Mouse (Mus musculus): ENCODE measurements at regions not wholly inside any gene's neighbourhood (a gene's known extent, or its start where the extent isn't known, plus 50 kb on each side); places are given as distances from the start of the nearest gene placed in this dataset.

GRCm38 (mm10) chr3:133623201-133623744, 78.3 kb upstream of the Tet2 start:
- Histone ChIP-seq H3K9me3 (replicated peaks; ENCODE audit: control insufficient read depth, low read length) (no peaks in the 10 kb centered on the region), H3K27me3 (replicated peaks; ENCODE audit: control insufficient read depth, insufficient read depth, low read length) (no peaks in the 10 kb centered on the region), H3K27ac (ENCODE audit: low read depth, low read length) (no peak overlapping the region), H3K4me2 (ENCODE audit: low read length) (no peak overlapping the region), H3K9ac (ENCODE audit: low read length) (no peak overlapping the region), H3K36me3 (ENCODE audit: control insufficient read depth, insufficient read depth, low read length) (no peaks in the 10 kb centered on the region), H3K4me3 (ENCODE audit: low read depth, low read length) (no peak overlapping the region), H3K4me1 (ENCODE audit: control insufficient read depth, insufficient read depth, low read length) (no peaks in the 10 kb centered on the region)
- ATAC-seq (no peak), DNase-seq (ENCODE audit: low spot score) (no peak)
- 75% methylated on average over 9 of the region's 9 CpGs for WGBS

GRCm38 (mm10) chr3:133624079-133624875, 79.3 kb upstream of the Tet2 start:
- WGBS: 84% methylated on average over 3 of the region's 3 CpGs
- no peak overlapping the region for H3K4me2 ChIP-seq (ENCODE audit: low read length)
- H3K36me3 ChIP-seq (ENCODE audit: control insufficient read depth, insufficient read depth, low read length): no peaks in the 10 kb centered on the region
- no peak overlapping the region for H3K9ac ChIP-seq (ENCODE audit: low read length)
- H3K27ac ChIP-seq (ENCODE audit: low read depth, low read length): no peak overlapping the region
- no peaks in the 10 kb centered on the region for H3K4me1 ChIP-seq (ENCODE audit: control insufficient read depth, insufficient read depth, low read length)
- DNase-seq (ENCODE audit: low spot score) (no peak), ATAC-seq (no peak)
- no peaks in the 10 kb centered on the region for H3K27me3 ChIP-seq (replicated peaks; ENCODE audit: control insufficient read depth, insufficient read depth, low read length)
- H3K9me3 ChIP-seq (replicated peaks; ENCODE audit: control insufficient read depth, low read length): no peaks in the 10 kb centered on the region
- H3K4me3 ChIP-seq (ENCODE audit: low read depth, low read length): no peak overlapping the region

- no peak for DNase-seq (ENCODE audit: low spot score)
These were observed 80.1 kb upstream of the Tet2 start for GRCm38 (mm10) chr3:133625046-133625445.

GRCm38 (mm10) chr3:133626442-133626841, 81.5 kb upstream of the Tet2 start:
- Histone ChIP-seq H3K4me2 (ENCODE audit: low read length) (no peak overlapping the region), H3K36me3 (ENCODE audit: control insufficient read depth, insufficient read depth, low read length) (no peaks in the 10 kb centered on the region), H3K9me3 (replicated peaks; ENCODE audit: control insufficient read depth, low read length) (no peaks in the 10 kb centered on the region), H3K4me3 (ENCODE audit: low read depth, low read length) (no peak overlapping the region), H3K27me3 (replicated peaks; ENCODE audit: control insufficient read depth, insufficient read depth, low read length) (no peaks in the 10 kb centered on the region), H3K9ac (ENCODE audit: low read length) (no peak overlapping the region), H3K27ac (ENCODE audit: low read depth, low read length) (no peak overlapping the region), H3K4me1 (ENCODE audit: control insufficient read depth, insufficient read depth, low read length) (no peaks in the 10 kb centered on the region)
- ATAC-seq (no peak), DNase-seq (ENCODE audit: low spot score) (no peak)
- 86% methylated on average over 1 of the region's 1 CpGs for WGBS

More at GRCm38 (mm10) chr3:133625046-133625445, 80.1 kb upstream of the Tet2 start:
- Histone ChIP-seq H3K4me1 (ENCODE audit: control insufficient read depth, insufficient read depth, low read length) (no peaks in the 10 kb centered on the region), H3K9ac (ENCODE audit: low read length) (no peak overlapping the region), H3K4me2 (ENCODE audit: low read length) (no peak overlapping the region), H3K36me3 (ENCODE audit: control insufficient read depth, insufficient read depth, low read length) (no peaks in the 10 kb centered on the region), H3K27me3 (replicated peaks; ENCODE audit: control insufficient read depth, insufficient read depth, low read length) (no peaks in the 10 kb centered on the region), H3K4me3 (ENCODE audit: low read depth, low read length) (no peak overlapping the region), H3K9me3 (replicated peaks; ENCODE audit: control insufficient read depth, low read length) (no peaks in the 10 kb centered on the region), H3K27ac (ENCODE audit: low read depth, low read length) (no peak overlapping the region)
- no peak for ATAC-seq
- WGBS: 99% methylated on average over 3 of the region's 3 CpGs

- H3K4me3 ChIP-seq (ENCODE audit: low read depth, low read length): no peak overlapping the region
- no peaks in the 10 kb centered on the region for H3K4me1 ChIP-seq (ENCODE audit: control insufficient read depth, insufficient read depth, low read length)
- WGBS: 88% methylated on average over 3 of the region's 3 CpGs
- DNase-seq (ENCODE audit: low spot score) (no peak), ATAC-seq (no peak)
- H3K4me2 ChIP-seq (ENCODE audit: low read length): no peak overlapping the region
- H3K9me3 ChIP-seq (replicated peaks; ENCODE audit: control insufficient read depth, low read length): no peaks in the 10 kb centered on the region
- H3K9ac ChIP-seq (ENCODE audit: low read length): no peak overlapping the region
- H3K27me3 ChIP-seq (replicated peaks; ENCODE audit: control insufficient read depth, insufficient read depth, low read length): no peaks in the 10 kb centered on the region
- H3K27ac ChIP-seq (ENCODE audit: low read depth, low read length): no peak overlapping the region
- H3K36me3 ChIP-seq (ENCODE audit: control insufficient read depth, insufficient read depth, low read length): no peaks in the 10 kb centered on the region
These were observed 82.3 kb upstream of the Tet2 start for GRCm38 (mm10) chr3:133627116-133627844.

- Histone ChIP-seq H3K9me3 (replicated peaks; ENCODE audit: control insufficient read depth, low read length) (no peaks in the 10 kb centered on the region), H3K36me3 (ENCODE audit: control insufficient read depth, insufficient read depth, low read length) (no peaks in the 10 kb centered on the region), H3K27me3 (replicated peaks; ENCODE audit: control insufficient read depth, insufficient read depth, low read length) (no peaks in the 10 kb centered on the region), H3K9ac (ENCODE audit: low read length) (no peak overlapping the region), H3K27ac (ENCODE audit: low read depth, low read length) (no peak overlapping the region), H3K4me3 (ENCODE audit: low read depth, low read length) (no peak overlapping the region), H3K4me2 (ENCODE audit: low read length) (no peak overlapping the region), H3K4me1 (ENCODE audit: control insufficient read depth, insufficient read depth, low read length) (no peaks in the 10 kb centered on the region)
- WGBS: 87% methylated on average over 5 of the region's 5 CpGs
- no peak for ATAC-seq
- no peak for DNase-seq (ENCODE audit: low spot score)
These were observed 89.4 kb upstream of the Tet2 start for GRCm38 (mm10) chr3:133634306-133634705.

- Histone ChIP-seq H3K9ac (ENCODE audit: low read length) (no peak overlapping the region), H3K9me3 (replicated peaks; ENCODE audit: control insufficient read depth, low read length) (no peaks in the 10 kb centered on the region), H3K27ac (ENCODE audit: low read depth, low read length) (no peak overlapping the region), H3K4me2 (ENCODE audit: low read length) (no peak overlapping the region), H3K27me3 (replicated peaks; ENCODE audit: control insufficient read depth, insufficient read depth, low read length) (no peaks in the 10 kb centered on the region), H3K36me3 (ENCODE audit: control insufficient read depth, insufficient read depth, low read length) (no peaks in the 10 kb centered on the region), H3K4me1 (ENCODE audit: control insufficient read depth, insufficient read depth, low read length) (0 out of 2 replicates have a peak, but pooled peaks cover 5% of the 10 kb centered on the region), H3K4me3 (ENCODE audit: low read depth, low read length) (no peak overlapping the region)
- no peak for ATAC-seq
- WGBS: 100% methylated on average over 1 of the region's 1 CpGs
- no peak for DNase-seq (ENCODE audit: low spot score)
These were observed 100.7 kb upstream of the Tet2 start for GRCm38 (mm10) chr3:133645604-133646003.

- H3K36me3 ChIP-seq (ENCODE audit: control insufficient read depth, insufficient read depth, low read length): no peaks in the 10 kb centered on the region
- no peak overlapping the region for H3K4me3 ChIP-seq (ENCODE audit: low read depth, low read length)
- H3K27me3 ChIP-seq (replicated peaks; ENCODE audit: control insufficient read depth, insufficient read depth, low read length): no peaks in the 10 kb centered on the region
- H3K4me1 ChIP-seq (ENCODE audit: control insufficient read depth, insufficient read depth, low read length): 0 out of 2 replicates have a peak, but pooled peaks cover 5% of the 10 kb centered on the region
- H3K27ac ChIP-seq (ENCODE audit: low read depth, low read length): no peak overlapping the region
- WGBS: 28% methylated on average over 7 of the region's 7 CpGs
- no peak overlapping the region for H3K4me2 ChIP-seq (ENCODE audit: low read length)
- ATAC-seq: peak; percentile 23; the same call in 1 of the 2 replicates
- H3K9me3 ChIP-seq (replicated peaks; ENCODE audit: control insufficient read depth, low read length): no peaks in the 10 kb centered on the region
- peak; percentile 13 for DNase-seq (ENCODE audit: low spot score)
- no peak overlapping the region for H3K9ac ChIP-seq (ENCODE audit: low read length)
These were observed 101.6 kb upstream of the Tet2 start for GRCm38 (mm10) chr3:133646449-133647059.
